Mouse (Mus musculus): Measurements from ENCODE around the gene Gm28047.

The Gm28047 gene

DNA sequence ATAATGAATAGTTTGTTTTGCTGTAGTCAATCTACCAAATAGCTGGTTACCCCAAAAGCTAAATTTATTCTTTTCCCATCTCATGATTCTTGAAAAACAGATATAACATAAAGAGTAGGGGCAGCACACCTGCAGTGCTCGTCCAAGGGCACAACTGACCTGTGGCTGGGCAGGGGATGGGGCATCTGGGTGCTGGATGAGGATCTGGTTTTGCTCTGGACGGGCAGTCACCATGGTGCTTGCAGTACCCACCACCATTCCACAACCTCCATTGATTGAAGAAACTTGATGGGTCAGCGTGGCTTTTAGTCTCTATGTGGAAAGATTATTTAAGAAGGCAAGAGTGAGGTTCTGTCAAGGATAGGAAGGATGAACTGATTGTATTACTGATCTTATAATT lies 78.6 kb downstream of the Gm28047 start:
- DNase-seq, result no peak

DNA sequence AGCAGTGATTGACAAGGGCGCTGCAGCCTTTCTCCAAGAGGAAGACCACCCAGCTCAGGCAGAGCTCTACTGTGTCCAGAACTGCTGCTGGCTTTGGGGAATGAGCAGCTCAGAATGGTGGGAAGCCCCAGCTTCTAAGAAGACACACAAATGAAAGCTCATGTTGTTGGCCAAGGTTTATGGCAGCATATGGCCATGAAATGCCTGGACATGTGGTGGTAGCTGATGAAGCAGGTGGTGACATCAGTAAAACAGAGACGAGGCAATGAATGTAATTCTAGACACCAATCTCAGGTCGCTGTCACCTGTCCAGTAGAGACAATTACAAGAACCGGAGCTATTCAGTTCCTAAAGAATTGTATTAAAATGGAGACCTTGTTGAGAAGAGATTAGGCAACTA lies 80.1 kb downstream of the Gm28047 start:
- DNase-seq, result no peak

DNA sequence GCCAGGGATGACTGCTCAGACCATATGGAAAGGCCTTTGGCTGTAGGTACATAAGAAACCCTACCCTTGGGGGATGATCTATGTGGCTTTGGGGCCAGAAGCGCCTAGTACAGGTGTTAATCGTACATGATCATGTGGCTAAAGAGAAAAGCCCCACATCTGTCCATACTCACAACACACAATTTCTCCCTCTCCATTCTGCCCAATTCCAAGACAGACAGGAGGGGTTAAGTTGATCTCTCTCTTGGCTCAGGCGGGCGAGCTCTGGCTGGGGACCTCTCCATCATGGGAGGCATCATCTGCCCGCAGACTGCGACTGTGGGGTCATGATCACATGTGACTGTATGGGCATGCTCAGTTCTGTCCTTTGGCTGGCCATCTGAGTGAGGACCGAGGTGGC lies 90.9 kb downstream of the Gm28047 start:
- DNase-seq, result no peak

DNA sequence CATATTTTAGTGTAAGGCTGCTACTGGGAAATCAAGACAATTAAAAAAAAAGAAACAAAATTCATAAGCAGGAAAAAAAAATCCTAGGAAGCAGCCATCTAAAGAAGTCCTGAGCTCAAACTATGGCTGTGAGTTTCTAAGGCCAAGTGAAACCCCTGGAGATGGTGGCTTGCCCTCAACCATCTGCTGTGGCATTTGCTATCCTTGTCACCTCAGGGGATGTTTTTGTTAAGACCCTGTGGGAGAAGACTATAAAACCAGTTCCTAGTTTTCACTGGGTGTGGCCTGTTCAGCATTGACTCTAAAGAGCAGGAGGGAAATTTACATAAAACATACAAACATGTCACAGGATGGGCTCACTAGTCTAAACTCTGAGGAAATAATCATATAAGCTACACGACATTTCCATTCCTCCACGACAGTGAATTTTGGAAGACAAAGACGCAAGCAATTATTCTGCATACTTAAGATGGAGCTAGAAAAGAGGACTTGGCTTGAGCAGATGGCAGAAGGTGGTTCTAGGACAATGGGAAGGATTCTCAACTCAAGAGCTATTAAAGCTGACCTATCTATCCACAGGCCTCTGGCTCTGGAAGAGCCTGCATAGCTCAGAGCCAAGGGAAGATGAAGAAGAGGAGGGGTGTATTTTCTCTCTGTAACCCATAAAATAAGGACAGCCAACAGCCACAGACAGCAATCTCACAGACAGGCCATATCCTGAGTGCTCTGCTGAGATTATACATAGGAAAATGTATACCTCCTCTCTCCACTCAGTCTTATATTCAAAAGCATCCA lies 92.6 kb downstream of the Gm28047 start:
- no peak for DNase-seq

DNA sequence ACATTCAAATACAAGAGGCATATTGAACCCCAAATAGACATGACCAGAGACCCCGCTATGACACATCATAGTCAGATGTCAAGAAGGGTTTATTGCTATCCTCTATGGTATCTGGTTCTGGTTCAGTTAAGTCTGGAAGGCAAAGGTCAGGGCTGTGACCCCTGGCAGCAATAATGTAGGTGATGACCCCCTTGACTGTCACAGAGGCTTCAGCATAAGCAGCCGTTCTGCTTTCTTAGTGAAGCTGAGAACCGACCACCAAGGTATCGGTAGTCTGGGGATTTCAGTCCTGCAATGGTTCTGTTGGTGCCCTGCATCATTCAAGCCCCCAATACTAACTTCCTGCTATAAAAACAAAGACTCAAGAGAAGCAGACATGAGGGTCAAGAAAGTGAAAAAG lies 93.3 kb downstream of the Gm28047 start:
- no peak for DNase-seq

DNA sequence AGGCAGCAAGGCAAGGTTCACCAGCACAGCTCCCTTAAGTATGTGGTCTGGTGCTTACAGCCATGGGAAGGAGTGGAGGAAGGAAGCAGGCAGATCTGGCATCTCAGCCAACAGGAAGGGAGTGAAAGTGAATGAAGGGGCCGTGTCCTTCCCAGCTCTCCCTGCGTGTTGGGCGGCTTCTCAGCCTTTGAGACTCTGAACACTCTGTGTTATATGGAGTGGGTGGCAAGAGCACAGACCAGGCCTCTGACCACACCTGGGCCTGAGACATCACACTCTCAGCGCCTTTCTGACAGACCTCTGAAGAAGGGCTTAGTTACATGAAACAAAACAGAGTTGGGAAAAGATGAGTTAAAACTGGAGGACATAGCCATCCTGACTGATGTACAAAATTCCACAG lies 94.3 kb downstream of the Gm28047 start:
- DNase-seq, result no peak

DNA sequence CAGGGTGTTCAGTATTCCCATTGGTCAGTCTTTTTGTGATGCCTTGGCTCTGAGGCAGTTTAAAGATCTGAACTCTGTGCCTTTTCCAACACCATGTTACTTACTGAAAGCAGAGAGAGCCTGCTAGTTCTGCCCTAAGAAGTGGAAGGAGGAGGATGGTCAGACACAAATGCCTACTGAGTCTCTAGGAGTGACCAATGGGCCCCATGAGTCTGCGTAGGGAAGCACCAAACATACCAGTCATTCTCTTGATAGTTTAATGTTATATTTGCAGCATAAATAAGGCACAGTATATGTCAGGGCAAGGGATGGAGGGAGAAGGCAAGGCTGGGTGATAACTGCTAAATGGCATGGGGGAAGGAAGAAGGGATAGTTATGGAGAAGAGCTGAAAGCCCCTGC lies 96.5 kb downstream of the Gm28047 start:
- DNase-seq, result no peak

DNA sequence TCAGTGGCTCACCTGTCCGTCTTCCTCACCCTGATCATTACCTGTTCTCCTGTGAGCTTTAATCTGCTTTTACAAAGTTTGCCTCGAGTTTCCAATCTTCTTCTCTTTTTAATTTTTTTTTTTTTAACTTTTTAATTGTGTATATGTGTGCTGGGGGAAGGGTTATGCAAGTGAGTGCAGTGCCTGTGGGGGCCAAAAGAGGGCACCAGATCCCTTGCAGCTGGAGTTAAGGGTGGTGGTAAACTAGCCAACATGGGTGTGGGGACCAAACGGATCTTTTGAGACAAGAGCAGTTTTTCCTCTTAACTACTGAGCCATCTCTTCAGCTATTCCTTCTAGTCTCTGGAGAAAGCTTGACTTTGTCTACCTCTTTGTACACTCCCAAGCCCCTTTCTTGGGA lies 96.9 kb downstream of the Gm28047 start:
- DNase-seq, result no peak

DNA sequence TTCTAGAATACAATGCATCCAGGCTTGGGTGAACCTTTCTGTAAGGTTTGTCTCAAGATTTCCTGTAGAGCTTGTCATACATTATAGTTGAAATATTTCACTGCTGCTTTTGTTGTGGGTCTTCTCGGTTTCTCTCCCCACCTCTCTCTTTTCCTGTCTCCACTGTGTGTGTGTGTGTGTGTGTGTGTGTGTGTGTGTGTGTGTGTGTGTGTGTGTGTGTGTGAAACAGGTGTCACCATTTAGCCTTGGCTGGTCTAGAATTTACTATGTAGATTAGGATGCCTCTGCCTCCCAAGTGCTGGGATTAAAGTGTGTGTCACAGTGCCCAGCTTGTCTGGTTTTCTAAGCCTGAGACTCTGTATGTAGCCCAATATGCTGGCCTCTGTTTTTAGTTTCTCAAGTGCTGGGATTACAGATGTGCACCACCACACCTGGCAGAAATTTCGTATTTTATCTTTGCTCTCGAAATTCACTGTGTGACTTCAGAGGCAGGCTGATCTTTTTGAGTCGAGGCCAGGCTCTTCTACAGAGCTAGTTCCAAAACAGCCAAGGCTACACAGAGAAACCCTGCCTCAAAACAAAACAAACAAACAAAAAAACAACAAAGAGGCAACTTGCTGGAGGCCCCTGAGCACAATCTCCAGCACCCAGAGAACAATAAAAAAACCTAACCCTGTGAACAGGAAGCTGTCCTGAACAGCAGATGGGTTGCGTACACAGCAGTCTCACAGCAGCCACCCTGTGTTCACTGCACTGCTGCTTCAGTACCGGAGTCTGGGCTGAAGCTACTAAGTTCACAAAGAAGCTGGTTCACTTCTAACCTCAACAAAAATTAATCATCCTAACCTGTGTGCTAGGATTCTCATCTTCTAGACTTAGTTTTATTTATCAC lies 98.5 kb downstream of the Gm28047 start:
- DNase-seq, result no peak

DNA sequence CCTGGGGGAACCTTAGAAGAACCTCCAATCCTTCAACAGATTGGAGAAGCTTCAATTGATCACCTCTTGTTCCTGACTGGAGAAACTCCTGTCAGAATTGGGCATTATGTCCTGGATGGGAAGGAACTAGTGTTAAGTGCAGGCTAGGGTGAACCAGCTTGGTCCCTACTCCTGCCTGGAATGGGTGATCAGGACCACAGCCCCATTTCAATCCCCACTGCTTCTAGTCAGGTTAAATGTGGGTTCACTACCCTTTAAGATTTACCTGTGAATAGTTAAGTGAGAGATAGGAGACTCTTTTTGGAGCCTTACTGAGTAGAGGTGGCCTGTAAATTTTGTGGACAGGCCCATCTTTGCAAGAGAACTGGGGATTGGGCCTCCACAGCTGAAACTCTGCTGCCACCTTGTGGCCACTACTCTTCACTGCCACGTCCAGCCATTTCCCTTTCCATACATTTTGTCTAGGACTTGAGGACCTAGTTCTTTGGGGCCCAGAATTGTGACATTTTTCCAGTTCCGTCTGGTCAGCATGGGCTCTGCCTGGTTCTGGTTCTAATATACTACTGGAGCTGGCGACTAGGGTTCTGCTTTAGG lies 99.9 kb downstream of the Gm28047 start, which contains the start of gene Npff:
Gene Npff (minus strand): TSS at position 51 of the 594 bp plus-strand sequence.
- DNase-seq, result peak; percentile 74

DNA sequence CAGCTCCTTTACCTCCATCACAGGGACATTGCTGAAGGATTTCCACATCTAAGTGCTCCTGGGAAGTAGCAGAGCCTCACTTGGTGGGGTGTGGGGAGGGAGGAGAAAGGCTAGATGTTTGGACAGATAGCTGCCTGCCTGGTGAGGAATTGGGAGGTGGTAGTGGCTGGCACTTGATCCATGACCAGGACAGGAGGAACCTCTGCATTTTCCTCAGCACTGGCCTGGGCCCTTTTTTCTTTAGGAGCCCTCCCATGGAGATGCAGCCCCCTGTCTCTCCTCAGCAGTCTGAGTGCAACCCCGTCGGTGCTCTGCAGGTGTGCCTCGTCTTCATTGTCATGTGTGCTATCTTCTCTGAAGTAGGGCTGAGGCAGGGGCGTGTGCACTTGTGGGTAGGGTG lies 103.4 kb downstream of the Gm28047 start:
- no peak for DNase-seq

DNA sequence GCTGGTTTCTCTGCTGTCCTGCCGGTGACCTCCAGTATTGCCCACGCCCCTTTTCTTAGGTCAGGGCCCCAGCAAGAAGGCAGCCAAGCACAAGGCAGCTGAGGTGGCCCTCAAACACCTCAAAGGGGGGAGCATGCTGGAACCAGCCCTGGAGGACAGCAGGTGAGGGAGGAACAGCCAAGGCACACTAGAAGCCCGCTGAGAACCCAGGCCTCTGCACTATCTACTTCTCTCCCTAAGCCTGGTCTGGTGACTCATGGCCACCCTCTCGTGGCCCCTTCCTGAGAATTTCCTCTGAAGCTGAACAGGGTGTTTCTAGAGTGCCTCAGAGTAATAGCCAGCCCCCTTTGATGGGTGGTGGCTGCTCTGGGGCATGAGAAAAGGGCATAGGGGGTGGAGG lies 104.5 kb downstream of the Gm28047 start:
- DNase-seq, result no peak

DNA sequence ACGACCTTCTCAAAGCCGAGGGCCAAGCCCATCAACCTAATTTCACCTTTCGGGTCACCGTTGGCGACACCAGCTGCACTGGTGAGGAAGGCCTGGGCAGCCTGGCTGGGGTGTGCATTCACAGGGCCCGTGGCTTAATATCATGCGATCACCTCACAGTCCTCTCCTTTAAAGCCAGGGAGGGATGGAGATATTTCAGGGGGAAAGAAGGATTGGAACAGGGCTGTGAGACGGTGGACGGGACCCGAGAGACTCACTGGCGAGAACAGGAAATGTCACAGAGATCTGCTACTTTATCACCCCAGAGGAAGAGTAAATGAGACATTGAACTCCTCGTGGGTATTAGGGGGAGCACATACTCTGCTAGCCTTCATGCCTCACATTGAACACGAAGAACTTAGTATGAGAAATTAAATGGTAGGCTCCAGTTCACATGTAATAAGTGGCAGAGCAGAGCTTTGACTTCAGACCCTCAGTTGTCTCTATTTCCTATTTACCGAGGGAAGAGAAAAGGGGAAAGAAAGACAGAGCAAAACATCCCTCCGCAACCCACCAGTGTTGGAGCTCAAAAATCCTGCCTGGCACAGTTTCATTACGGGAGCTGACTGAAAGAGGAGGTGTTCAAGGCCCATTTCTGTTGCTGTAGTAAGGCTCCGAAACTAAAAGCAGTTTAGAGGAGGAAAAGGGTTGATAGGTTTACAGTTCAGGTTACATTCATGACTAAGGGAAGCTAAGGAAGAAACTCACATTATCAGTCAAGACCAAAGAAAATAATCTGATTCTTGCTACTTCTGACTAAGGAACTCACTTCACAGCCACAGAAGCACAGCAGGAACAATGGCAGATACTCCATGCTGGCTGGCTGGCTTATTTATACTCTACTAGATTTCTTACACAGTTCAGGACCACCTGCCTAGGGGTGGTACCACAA lies 105.4 kb downstream of the Gm28047 start:
- DNase-seq, result no peak

DNA sequence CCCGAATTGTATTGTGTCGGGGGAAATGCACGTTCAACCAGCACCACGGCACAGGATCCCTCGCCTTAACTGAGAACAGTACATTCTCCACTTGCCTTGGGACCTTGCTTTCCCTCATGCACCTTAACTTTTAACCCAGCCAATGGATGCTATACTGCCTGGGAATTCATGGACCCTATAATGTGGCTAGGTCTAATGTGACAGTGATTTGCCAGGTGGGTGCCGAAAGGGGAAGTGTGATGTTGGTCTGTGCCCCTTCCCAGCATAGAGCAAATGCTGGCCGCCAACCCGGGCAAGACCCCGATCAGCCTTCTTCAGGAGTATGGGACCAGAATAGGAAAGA lies 106.0 kb downstream of the Gm28047 start:
- no peak for DNase-seq

DNA sequence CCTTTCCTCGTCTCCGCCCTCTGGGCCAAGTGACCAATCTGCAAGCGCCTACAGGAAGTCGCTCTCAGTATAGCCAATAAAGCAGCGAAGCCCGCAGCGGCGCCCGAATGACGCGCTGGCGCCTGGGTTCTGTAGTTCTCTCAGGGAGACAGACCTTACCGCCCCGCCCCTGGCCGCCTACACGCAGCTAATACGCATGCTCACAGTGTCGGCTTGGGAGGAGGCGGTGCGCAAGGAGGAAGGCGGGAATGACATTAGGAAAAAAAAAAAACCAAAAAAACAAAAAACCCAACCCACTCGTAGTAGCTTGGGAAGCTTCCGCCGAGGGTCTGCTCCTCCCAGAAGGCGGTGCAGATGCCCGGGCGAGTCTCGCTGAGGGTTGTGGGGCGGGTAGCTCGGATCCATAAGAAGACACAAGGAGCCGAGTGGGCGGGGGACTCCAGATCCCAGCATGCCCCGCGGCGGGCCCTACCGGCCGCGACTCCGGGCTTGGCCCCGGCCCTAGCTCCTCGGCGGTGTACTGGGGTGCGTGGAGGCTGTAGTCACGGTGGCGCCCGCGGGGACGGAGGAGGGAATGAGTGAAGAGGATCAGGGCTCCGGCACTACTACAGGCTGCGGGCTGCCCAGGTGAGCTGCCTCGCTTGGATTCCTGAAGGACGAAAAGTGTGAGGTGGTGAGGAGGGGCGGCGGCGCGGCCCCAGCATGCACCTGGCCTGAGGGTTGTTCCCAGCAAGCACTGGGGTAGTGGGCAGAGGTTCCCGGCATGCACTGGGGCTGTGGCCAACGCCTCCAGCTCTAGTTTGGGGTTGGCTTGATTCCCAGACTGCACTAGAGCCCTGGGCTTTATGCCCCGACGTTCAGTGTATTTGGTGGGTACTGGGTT lies 106.7 kb downstream of the Gm28047 start, which contains the start of gene Tarbp2:
Gene Tarbp2 (plus strand): TSS at position 217 of the 883 bp plus-strand sequence.
- peak; percentile 100 for DNase-seq

DNA sequence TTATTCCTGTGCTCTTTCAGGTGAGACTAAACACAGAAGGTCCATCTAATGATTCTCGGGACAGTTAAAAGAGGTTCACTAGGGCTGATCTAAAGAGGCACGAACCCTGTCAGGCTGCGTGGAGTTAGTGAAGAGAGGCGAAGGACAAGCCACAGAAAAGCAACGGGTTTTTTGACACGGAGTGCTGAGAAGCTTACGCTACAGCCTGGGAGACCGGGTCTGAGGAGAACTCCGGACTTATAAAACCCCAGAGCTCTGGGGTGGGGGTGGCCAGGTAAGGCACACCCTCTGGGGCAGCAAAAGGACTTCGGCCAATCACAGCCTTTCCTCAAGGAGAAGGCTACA lies 107.3 kb downstream of the Gm28047 start:
- no peak for DNase-seq

DNA sequence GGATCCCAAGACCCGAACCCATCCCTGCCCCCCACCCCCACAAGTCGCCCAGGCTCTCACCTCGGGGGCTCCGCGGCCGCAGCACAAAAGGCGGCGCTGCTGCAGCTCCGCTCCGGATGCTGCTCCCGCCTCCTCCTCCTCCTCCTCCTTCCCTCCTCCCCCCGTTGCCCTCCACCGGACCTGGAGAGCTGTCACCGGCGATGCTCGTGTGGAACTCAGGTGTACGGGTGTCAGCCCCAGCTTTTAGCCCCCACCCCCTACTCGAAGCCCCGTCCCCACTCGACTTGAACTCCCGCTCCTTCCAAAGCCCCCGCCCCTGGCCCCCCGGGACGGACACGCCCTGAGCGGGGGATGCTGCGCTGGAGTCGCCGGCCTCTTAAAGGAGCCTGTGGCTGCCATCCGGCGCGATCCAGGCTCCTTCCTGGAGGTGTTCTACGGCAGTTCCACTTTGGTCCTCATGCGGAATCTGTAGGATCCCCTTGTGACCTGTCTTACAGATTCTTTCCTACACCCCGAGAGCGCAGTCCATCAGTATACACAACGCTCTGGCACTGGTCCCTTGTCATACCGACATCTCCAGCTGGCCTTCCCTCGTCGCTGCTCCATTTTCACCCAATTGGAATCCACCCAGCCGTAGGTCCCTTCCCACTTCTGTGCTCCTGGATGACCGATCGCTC lies 108.0 kb downstream of the Gm28047 start, which contains the start of gene Map3k12:
Gene Map3k12 (minus strand): TSS at position 337 of the 677 bp plus-strand sequence.
- DNase-seq, result peak; percentile 64

DNA sequence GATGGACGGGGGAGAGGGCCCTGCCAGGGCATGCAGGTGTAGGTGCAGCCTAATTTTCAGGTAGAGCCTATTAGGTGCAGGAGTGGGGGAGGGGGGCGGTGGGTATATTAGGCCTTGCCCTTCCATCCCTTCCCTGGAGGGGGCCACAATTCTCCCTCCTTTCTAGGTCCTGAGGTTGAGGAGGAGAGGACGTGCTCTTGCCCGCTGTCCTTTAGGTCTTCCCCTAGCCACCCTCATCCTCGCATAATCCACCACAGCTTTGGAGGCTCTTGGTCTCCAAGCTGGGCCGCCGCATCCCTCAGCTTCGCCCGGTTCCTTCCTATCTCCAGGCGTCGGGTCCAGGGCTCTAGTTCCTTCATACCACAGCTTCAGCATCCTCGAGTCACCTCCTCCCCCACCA lies 108.6 kb downstream of the Gm28047 start:
- DNase-seq, result no peak

DNA sequence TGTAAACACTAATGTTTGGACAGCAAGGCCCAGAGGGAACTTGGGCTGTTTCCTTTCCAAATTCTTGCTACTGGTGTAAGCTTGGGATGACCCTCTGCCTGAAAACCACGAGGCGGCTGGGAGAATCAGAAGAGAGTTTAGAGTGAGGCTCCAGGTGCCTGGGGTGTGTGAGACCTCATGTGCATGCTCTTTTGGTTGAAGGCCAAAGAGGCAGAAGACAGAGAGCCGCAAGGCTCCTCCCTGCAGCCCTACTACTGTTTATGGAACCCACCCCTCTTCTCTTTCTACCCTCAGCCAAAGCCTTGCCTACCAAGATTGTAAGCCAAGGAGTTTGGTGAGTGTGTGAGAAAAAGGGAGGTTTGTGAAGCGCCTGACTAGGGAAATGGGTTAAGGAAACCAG lies 109.1 kb downstream of the Gm28047 start:
- DNase-seq, result no peak

DNA sequence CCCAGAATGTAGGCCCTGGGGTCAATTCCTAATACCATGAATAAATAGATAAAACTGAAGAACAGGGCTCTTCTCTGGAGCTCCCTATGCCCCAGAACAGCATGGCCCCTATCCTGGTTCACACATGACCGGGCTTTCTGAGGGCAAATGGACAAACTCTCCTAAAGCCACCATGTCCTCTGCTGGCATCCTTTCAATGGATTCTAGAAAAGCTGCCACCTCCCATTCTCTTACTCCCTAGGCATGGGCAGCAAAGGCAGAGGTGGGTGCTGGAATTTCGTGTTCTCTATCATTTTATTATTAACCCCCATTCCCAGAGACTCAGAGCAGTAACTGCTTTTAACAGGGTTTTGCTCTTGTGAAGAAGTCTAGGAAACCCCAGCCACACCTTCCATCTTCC lies 109.6 kb downstream of the Gm28047 start:
- DNase-seq, result no peak

DNA sequence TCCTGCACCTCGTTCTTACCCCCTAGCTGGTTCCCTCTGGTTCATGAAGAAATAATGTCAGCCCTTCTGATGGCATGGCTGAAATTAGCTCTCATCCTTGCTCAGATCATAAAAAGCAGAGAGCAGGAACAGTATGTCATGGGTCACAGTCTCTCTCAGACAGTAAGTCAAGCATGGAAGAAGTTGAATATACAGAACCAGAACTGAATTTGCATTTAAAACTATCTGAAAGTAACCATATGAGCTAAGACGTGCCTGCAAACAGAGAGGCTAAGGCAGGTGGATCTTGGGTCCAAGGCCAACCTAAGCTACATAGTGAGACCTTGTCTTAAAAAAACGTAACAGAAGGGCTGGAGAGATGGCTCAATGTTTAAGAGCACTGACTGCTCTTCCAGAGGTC lies 111.9 kb downstream of the Gm28047 start:
- DNase-seq, result no peak
